Mouse (Mus musculus) thymus, adult 2 months (tissue): ENCODE results near the gene Gsg1l.

ENCODE experiments used
- CTCF ChIP-seq: fragments of 200-500 bp; IDR thresholded peaks from 2 replicates; pipeline ENCODE4 v1.5.1; 2012; ENCODE audit warnings: mild to moderate bottlenecking, control low read depth, low read length, moderate library complexity, borderline replicate concordance; ENCODE audit not compliant: control insufficient read depth, poor library complexity, insufficient read depth; ENCODE audit errors: extremely low read depth
- POLR2A ChIP-seq: fragments of 200-500 bp; IDR thresholded peaks from 2 replicates; pipeline ENCODE4 v1.6.1; 2012; ENCODE audit warnings: mild to moderate bottlenecking, low read length, control low read depth, moderate library complexity; ENCODE audit not compliant: control insufficient read depth, poor library complexity, insufficient read depth; ENCODE audit errors: extremely low read depth

DNA sequence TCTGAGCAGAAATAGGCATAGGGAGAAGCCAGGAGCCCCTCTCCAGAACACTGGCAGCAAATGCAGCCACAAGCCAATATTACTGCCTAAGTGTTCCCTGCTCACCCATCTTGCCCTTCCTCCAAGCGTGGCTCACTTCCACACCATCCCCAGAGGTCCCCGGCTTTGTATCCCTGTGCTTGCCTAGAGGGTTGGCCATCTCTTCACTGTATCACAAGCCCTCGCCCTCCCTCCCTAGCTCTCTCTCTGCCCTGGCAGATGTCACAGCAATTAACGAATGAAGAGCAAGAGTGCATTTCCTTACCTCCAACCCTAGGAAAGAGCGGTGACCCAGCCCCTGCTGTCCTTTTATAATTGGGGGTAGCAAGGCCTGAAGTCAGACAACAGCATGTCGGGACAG lies 30.3 kb downstream of the Gsg1l start:
- no peak for TF ChIP-seq CTCF
- TF ChIP-seq POLR2A, result no peak
